Mouse (Mus musculus) bone marrow macrophage, adult 2 months (primary cell): Measurements from ENCODE around the gene Fbxo42.

Source experiments
- CTCF ChIP-seq: IDR thresholded peaks from 2 replicates; pipeline ENCODE4 v1.5.1; 2012; ENCODE audit warnings: low read depth, mild to moderate bottlenecking, low read length, moderate library complexity
- POLR2A ChIP-seq: IDR thresholded peaks from 2 replicates; pipeline ENCODE4 v1.6.1; 2012; ENCODE audit warnings: mild to moderate bottlenecking, low read depth, low read length, borderline replicate concordance

DNA sequence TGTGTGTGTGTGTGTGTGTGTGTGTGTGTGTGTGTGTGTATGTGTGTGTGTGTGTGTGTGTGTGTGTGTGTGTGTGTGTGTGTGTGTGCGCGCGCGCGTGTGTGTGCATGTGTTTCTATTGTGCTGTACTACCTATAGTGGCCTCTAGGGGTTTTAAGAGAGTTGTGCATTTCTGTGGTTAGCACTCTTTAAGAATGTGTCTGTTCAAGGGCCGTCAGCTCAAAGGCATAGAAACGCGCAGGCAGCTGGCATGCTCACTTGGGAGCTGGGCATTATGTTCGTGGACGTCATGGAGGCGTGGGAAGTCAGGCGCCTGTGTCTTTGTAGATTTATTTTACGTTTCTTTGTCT, 49.9 kb downstream of the Fbxo42 start:
- TF ChIP-seq POLR2A (no peak), CTCF (no peak)
